ENCODE assay signal across 7 mouse cellular contexts in the genomic region with DNA sequence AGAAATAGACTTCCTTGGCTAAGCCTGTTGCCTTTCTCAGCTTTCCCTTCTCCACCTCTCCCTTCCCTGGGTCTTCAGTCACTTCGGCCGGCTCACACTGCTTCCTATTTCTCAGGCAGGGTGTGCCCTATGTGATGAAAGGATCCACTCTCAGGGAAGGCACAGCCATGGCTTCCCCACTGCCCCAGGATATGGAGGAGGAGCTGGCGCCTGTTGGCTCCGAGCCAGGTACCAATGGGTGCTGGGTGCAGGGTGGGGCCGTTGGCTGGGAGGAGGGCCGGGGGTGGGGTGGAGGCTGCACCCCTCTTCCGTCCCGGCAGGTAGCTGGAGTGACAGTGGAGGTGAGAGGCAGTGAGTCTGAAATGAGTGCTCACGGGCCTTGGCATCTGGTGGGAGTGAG. TPM values are rescaled to one million over a fixed set of nuclear protein-coding genes. Genes with fewer than 3 reads are reported as not detected.
A peak's percentile ranks its signal among the peaks of the same experiment; 100 is the strongest.
DNase-seq lines count a peak whose midpoint lies in the region; ATAC-seq lines count a peak whose summit lies in the region.

No protein-coding gene starts in this region.

- peak overlapping the region; percentile 47 for H3K4me3 ChIP-seq in forebrain, embryonic 10.5 days
- peak overlapping the region; percentile 32 for H3K4me3 ChIP-seq in intestine, embryonic 14.5 days (ENCODE audit: low read depth, low read length)

- H3K4me1 ChIP-seq in forebrain, embryonic 10.5 days, result peaks cover 51% of the 10 kb centered on the region
- peaks cover 35% of the 10 kb centered on the region for H3K4me1 ChIP-seq in intestine, embryonic 14.5 days (replicated peaks; ENCODE audit: control insufficient read depth, insufficient read depth, low read length)

- WGBS in forebrain, embryonic 10.5 days, result 61% methylated on average over 9 of the region's 9 CpGs
- WGBS in intestine, embryonic 14.5 days, result 33% methylated on average over 9 of the region's 9 CpGs

- peak overlapping the region; percentile 82 for H3K27ac ChIP-seq in forebrain, embryonic 10.5 days
- H3K27ac ChIP-seq in intestine, embryonic 14.5 days (ENCODE audit: low read depth), result peak overlapping the region; percentile 84

- peak overlapping the region; percentile 37 for H3K9ac ChIP-seq in intestine, embryonic 14.5 days (ENCODE audit: low read length)

- DNase-seq in urinary bladder, adult 18-20 months (ENCODE audit: low spot score in 2 of 2), result peak; percentile 59 to 64
- no peak for DNase-seq in urinary bladder, postnatal 10 days (ENCODE audit: low spot score)
- DNase-seq in forebrain, embryonic 10.5 days (ENCODE audit: extremely low spot score, low spot score), result no peak
- DNase-seq in intestine, embryonic 14.5 days (ENCODE audit: low spot score), result peak; percentile 74
- peak; percentile 54 for DNase-seq in lung, postnatal 25 days (ENCODE audit: low spot score)
- DNase-seq in frontal cortex, postnatal 25 days (ENCODE audit: low spot score in 2 of 2), result no peak
- DNase-seq in left cerebral cortex, adult 9 months (ENCODE audit: low spot score in 2 of 2), result no peak

- H3K36me3 ChIP-seq in forebrain, embryonic 10.5 days (replicated peaks), result peaks cover 61% of the 10 kb centered on the region
- H3K36me3 ChIP-seq in intestine, embryonic 14.5 days (ENCODE audit: control insufficient read depth, insufficient read depth, low read length), result peaks cover 50% of the 10 kb centered on the region

- peak overlapping the region; percentile 61 for H3K4me2 ChIP-seq in intestine, embryonic 14.5 days (ENCODE audit: low read length)

- no peak; the same call in 1 of the 2 replicates for ATAC-seq in intestine, embryonic 14.5 days (replicated peaks; ENCODE audit: low FRiP score, low TSS enrichment, low read depth)

- H3K27me3 ChIP-seq in forebrain, embryonic 10.5 days (ENCODE audit: poor library complexity, severe bottlenecking), result no peaks in the 10 kb centered on the region
- H3K27me3 ChIP-seq in intestine, embryonic 14.5 days (replicated peaks; ENCODE audit: control insufficient read depth, insufficient read depth, low read length), result no peaks in the 10 kb centered on the region

- H3K9me3 ChIP-seq in forebrain, embryonic 10.5 days, result no peaks in the 10 kb centered on the region
- no peaks in the 10 kb centered on the region for H3K9me3 ChIP-seq in intestine, embryonic 14.5 days (ENCODE audit: control insufficient read depth, low read length)

RNA-seq across cellular contexts. Expression of a gene that starts 2.9 kb away (rescaled TPM):
- polyA plus RNA-seq in forebrain, embryonic 10.5 days (2016; fragmentation: Nextera tagmentation; extraction: Ambion mirVana), result 26.6 and 36.1 TPM in 2 replicates
- polyA plus RNA-seq in intestine, embryonic 14.5 days (2014; fragmentation: Nextera tagmentation; extraction: Ambion mirVana), result 11.7 and 15.3 TPM in 2 replicates

RNA-seq across cellular contexts. Expression of a gene that starts 13.5 kb away (rescaled TPM):
- 2.7 and 3.6 TPM in 2 replicates for polyA plus RNA-seq in forebrain, embryonic 10.5 days (2016; fragmentation: Nextera tagmentation; extraction: Ambion mirVana)
- 0.62 and 2.0 TPM in 2 replicates for polyA plus RNA-seq in intestine, embryonic 14.5 days (2014; fragmentation: Nextera tagmentation; extraction: Ambion mirVana)

RNA-seq across cellular contexts. Expression of a gene that starts 13.7 kb away (rescaled TPM):
- 433 and 446 TPM in 2 replicates for polyA plus RNA-seq in forebrain, embryonic 10.5 days (2016; fragmentation: Nextera tagmentation; extraction: Ambion mirVana)
- polyA plus RNA-seq in intestine, embryonic 14.5 days (2014; fragmentation: Nextera tagmentation; extraction: Ambion mirVana), result 308 and 334 TPM in 2 replicates

Comparison
In these comparisons a context has a peak if more than half of its experiments do, and no peak if none do; other contexts are left out.
1. DNase-seq: peak in urinary bladder, adult 18-20 months (2 of 2), intestine, embryonic 14.5 days (single experiment) and lung, postnatal 25 days (single experiment); none in urinary bladder, postnatal 10 days (single experiment), forebrain, embryonic 10.5 days (single experiment), frontal cortex, postnatal 25 days (0 of 2) and left cerebral cortex, adult 9 months (0 of 2).